Mouse (Mus musculus): Measurements from ENCODE around the gene Zfp12.

DNA sequence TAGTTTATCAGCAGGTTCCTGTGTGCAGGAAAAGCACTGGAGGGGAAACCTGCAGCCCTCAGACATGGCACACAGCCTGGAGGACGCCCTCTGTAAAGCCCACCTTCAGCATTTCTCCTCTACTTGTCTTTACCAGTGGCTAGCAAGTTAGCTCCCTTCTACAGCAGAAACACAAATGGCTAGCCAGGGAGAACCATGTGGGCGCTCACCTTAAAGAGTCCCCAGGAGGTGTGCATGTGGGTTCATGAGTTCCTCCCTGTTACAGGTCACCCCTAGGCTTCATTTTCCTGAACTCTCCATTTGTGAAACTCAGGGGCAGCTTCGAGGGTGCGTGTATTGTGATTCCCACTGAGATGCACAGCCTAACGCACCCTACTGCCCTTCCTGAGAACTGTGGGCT is 20.8 kb downstream of the Zfp12 start:
- TF ChIP-seq CTCF (IDR thresholded peaks at IDR 0.05; ENCODE audit: low read depth, low read length) = no peak
- TF ChIP-seq POLR2A (IDR thresholded peaks at IDR 0.05; ENCODE audit: insufficient read depth, low read length) = no peak
